Mouse (Mus musculus): Measurements from ENCODE around the gene Eif2ak3. TPM values are rescaled to one million over a fixed set of nuclear protein-coding genes. Genes with fewer than 3 reads are reported as not detected.

Gene Eif2ak3
- polyA plus RNA-seq, 2 experiments = 2.3 to 3.3 TPM

GRCm38 (mm10) chr6:70909572-70909971 is 65.3 kb downstream of the Eif2ak3 start:
- DNase-seq (ENCODE audit: low read depth in 3 of 3, low spot score in 3 of 3) (no peak), ATAC-seq (ENCODE audit: insufficient read depth) (no peak)
- Histone ChIP-seq H3K9ac (replicated peaks) (no peak overlapping the region), H3K4me2 (ENCODE audit: low read depth) (no peak overlapping the region), H3K4me3 (ENCODE audit: insufficient read depth in 1 of 2, low read depth in 2 of 2, low read length in 2 of 2) (no peak overlapping the region), H3K36me3 (replicated peaks; ENCODE audit: control insufficient read depth, insufficient read depth, low read depth) (no peaks in the 10 kb centered on the region), H3K27ac (no peak overlapping the region), H3K27me3 (ENCODE audit: control insufficient read depth, insufficient read depth, low read length) (peaks cover 3% of the 10 kb centered on the region), H3K4me1 (replicated peaks; ENCODE audit: control insufficient read depth in 2 of 2, insufficient read depth in 2 of 2, low read length in 1 of 2) (peaks cover 0 to 1% of the 10 kb centered on the region in 2 experiments; a peak in 1 of 4 replicates), H3K9me3 (ENCODE audit: control insufficient read depth, low read length) (no peaks in the 10 kb centered on the region)
- WGBS (ENCODE audit: insufficient replicate concordance) = 68% methylated on average over 7 of the region's 7 CpGs
- TF ChIP-seq EP300 (IDR thresholded peaks at IDR 0.05; ENCODE audit: low read depth) (no peak), CTCF (IDR thresholded peaks at IDR 0.05; ENCODE audit: low read depth) (no peak)

GRCm38 (mm10) chr6:70910285-70910684 is 66.0 kb downstream of the Eif2ak3 start:
- Histone ChIP-seq H3K27me3 (ENCODE audit: control insufficient read depth, insufficient read depth, low read length) (peaks cover 3% of the 10 kb centered on the region), H3K36me3 (replicated peaks; ENCODE audit: control insufficient read depth, insufficient read depth, low read depth) (no peaks in the 10 kb centered on the region), H3K9ac (replicated peaks) (no peak overlapping the region), H3K27ac (no peak overlapping the region), H3K4me3 (ENCODE audit: insufficient read depth in 1 of 2, low read depth in 2 of 2, low read length in 2 of 2) (no peak overlapping the region), H3K9me3 (ENCODE audit: control insufficient read depth, low read length) (no peaks in the 10 kb centered on the region), H3K4me1 (replicated peaks; ENCODE audit: control insufficient read depth in 2 of 2, insufficient read depth in 2 of 2, low read length in 1 of 2) (no peaks in the 10 kb centered on the region), H3K4me2 (ENCODE audit: low read depth) (no peak overlapping the region)
- 48% methylated on average over 4 of the region's 4 CpGs for WGBS (ENCODE audit: insufficient replicate concordance)
- no peak for ATAC-seq (ENCODE audit: insufficient read depth)
- DNase-seq (ENCODE audit: low read depth in 3 of 3, low spot score in 3 of 3) = no peak
- TF ChIP-seq EP300 (IDR thresholded peaks at IDR 0.05; ENCODE audit: low read depth) = no peak
- TF ChIP-seq CTCF (IDR thresholded peaks at IDR 0.05; ENCODE audit: low read depth) = no peak

- ATAC-seq (ENCODE audit: insufficient read depth) (no peak), DNase-seq (ENCODE audit: low read depth in 3 of 3, low spot score in 3 of 3) (no peak)
- no peak for TF ChIP-seq EP300 (IDR thresholded peaks at IDR 0.05; ENCODE audit: low read depth)
- TF ChIP-seq CTCF (IDR thresholded peaks at IDR 0.05; ENCODE audit: low read depth) = no peak
- no peak overlapping the region for H3K9ac ChIP-seq (replicated peaks)
- no peak overlapping the region for H3K27ac ChIP-seq
- H3K4me3 ChIP-seq (ENCODE audit: insufficient read depth in 1 of 2, low read depth in 2 of 2, low read length in 2 of 2) = no peak overlapping the region
- no peaks in the 10 kb centered on the region for H3K9me3 ChIP-seq (ENCODE audit: control insufficient read depth, low read length)
- WGBS (ENCODE audit: insufficient replicate concordance) = 16% methylated on average over 20 of the region's 20 CpGs
- H3K36me3 ChIP-seq (replicated peaks; ENCODE audit: control insufficient read depth, insufficient read depth, low read depth) = no peaks in the 10 kb centered on the region
- no peaks in the 10 kb centered on the region for H3K4me1 ChIP-seq (replicated peaks; ENCODE audit: control insufficient read depth in 2 of 2, insufficient read depth in 2 of 2, low read length in 1 of 2)
- peak overlapping the region; percentile 0; the same call in 1 of the 2 replicates for H3K4me2 ChIP-seq (ENCODE audit: low read depth)
- H3K27me3 ChIP-seq (ENCODE audit: control insufficient read depth, insufficient read depth, low read length) = peaks cover 3% of the 10 kb centered on the region
Measured at GRCm38 (mm10) chr6:70911668-70912395, 67.5 kb downstream of the Eif2ak3 start.

DNA sequence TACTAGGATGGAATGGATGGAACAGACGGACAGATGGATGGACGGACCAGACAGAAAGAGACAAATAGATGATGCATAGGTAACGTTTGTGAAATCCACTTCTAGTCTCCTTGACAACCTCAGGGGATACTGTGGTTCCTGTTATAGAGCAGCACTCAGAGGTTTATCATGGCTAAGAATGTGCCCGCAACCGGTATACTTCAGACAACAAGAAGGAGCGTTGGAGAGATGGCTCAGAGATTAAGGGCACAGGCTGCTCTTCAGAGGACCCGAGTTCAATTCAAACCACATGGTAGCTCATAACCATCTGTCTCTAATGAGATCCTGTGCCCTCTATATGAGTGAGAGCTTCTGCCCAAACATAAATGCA is 68.1 kb downstream of the Eif2ak3 start:
- WGBS (ENCODE audit: insufficient replicate concordance) = 52% methylated on average over 7 of the region's 7 CpGs
- no peak overlapping the region for H3K4me3 ChIP-seq (ENCODE audit: insufficient read depth in 1 of 2, low read depth in 2 of 2, low read length in 2 of 2)
- H3K36me3 ChIP-seq (replicated peaks; ENCODE audit: control insufficient read depth, insufficient read depth, low read depth) = no peaks in the 10 kb centered on the region
- no peaks in the 10 kb centered on the region for H3K4me1 ChIP-seq (replicated peaks; ENCODE audit: control insufficient read depth in 2 of 2, insufficient read depth in 2 of 2, low read length in 1 of 2)
- ATAC-seq (ENCODE audit: insufficient read depth) = no peak
- no peak overlapping the region for H3K4me2 ChIP-seq (ENCODE audit: low read depth)
- H3K9ac ChIP-seq (replicated peaks) = no peak overlapping the region
- DNase-seq (ENCODE audit: low read depth in 3 of 3, low spot score in 3 of 3) = no peak
- TF ChIP-seq CTCF (IDR thresholded peaks at IDR 0.05; ENCODE audit: low read depth) (no peak), EP300 (IDR thresholded peaks at IDR 0.05; ENCODE audit: low read depth) (no peak)
- no peak overlapping the region for H3K27ac ChIP-seq
- H3K9me3 ChIP-seq (ENCODE audit: control insufficient read depth, low read length) = no peaks in the 10 kb centered on the region
- peaks cover 3% of the 10 kb centered on the region for H3K27me3 ChIP-seq (ENCODE audit: control insufficient read depth, insufficient read depth, low read length)

GRCm38 (mm10) chr6:70918827-70919226 is 74.5 kb downstream of the Eif2ak3 start, which contains the start of gene Tex37:
Tex37 (minus strand) TSS chr6:70918927.
- no peak for ATAC-seq (ENCODE audit: insufficient read depth)

More at GRCm38 (mm10) chr6:70918827-70919226, 74.5 kb downstream of the Eif2ak3 start, which contains the start of gene Tex37:
- Histone ChIP-seq H3K27me3 (ENCODE audit: control insufficient read depth, insufficient read depth, low read length) (peaks cover 6% of the 10 kb centered on the region), H3K4me1 (replicated peaks; ENCODE audit: control insufficient read depth in 2 of 2, insufficient read depth in 2 of 2, low read length in 1 of 2) (no peaks in the 10 kb centered on the region), H3K9me3 (ENCODE audit: control insufficient read depth, low read length) (no peaks in the 10 kb centered on the region), H3K4me3 (ENCODE audit: insufficient read depth in 1 of 2, low read depth in 2 of 2, low read length in 2 of 2) (no peak within 1 kb of the TSS), H3K4me2 (ENCODE audit: low read depth) (no peak within 1 kb of the TSS), H3K9ac (replicated peaks) (no peak within 1 kb of the TSS), H3K27ac (no peak within 1 kb of the TSS), H3K36me3 (replicated peaks; ENCODE audit: control insufficient read depth, insufficient read depth, low read depth) (no peaks in the 10 kb centered on the region)
- TF ChIP-seq EP300 (IDR thresholded peaks at IDR 0.05; ENCODE audit: low read depth) (no peak), CTCF (IDR thresholded peaks at IDR 0.05; ENCODE audit: low read depth) (no peak)
- 66% methylated on average over 3 of the region's 3 CpGs for WGBS (ENCODE audit: insufficient replicate concordance)
- DNase-seq (ENCODE audit: low read depth in 3 of 3, low spot score in 3 of 3) = no peak
